Mouse (Mus musculus) limb, embryonic 14.5 days (tissue): ENCODE results near the gene Rmdn3. TPM values are rescaled to one million over a fixed set of nuclear protein-coding genes. Genes with fewer than 3 reads are reported as not detected.

Experiments
- ATAC-seq: fragments of 200-750 bp; cut with Nextera tagmentation; 2 replicates; pipeline ENCODE4 v1.8.0; 2017; ENCODE audit warnings: low read depth, moderate number of reproducible peaks, moderate TSS enrichment; ENCODE audit not compliant: low FRiP score
- DNase-seq: peaks from one replicate; pipeline ENCODE4 v3.0.0-alpha.2; 2015; ENCODE audit warnings: low spot score
- H3K27ac ChIP-seq: fragments of 300-500 bp; sonication (generic); replicated peaks from 2 replicates; pipeline ENCODE4 v1.5.1; 2014; ENCODE audit warnings: low read depth, mild to moderate bottlenecking, low read length, moderate library complexity, mixed read lengths
- H3K27me3 ChIP-seq: fragments of 300-500 bp; sonication (generic); 2 replicates; pipeline ENCODE4 v1.6.1; 2014; ENCODE audit warnings: low read length, mixed read lengths; ENCODE audit not compliant: control insufficient read depth, insufficient read depth
- H3K36me3 ChIP-seq: fragments of 300-500 bp; sonication (generic); 2 replicates; pipeline ENCODE4 v1.6.1; 2014; ENCODE audit warnings: mild to moderate bottlenecking, low read length, moderate library complexity, mixed read lengths; ENCODE audit not compliant: control insufficient read depth, insufficient read depth
- H3K4me1 ChIP-seq: fragments of 300-500 bp; sonication (generic); 2 replicates; pipeline ENCODE4 v1.6.1; 2014; ENCODE audit warnings: antibody characterized with exemption, low read length, mixed read lengths; ENCODE audit not compliant: control insufficient read depth, insufficient read depth
- H3K4me2 ChIP-seq: fragments of 300-500 bp; sonication (generic); replicated peaks from 2 replicates; pipeline ENCODE4 v1.6.1; 2014; ENCODE audit warnings: low read depth, mild to moderate bottlenecking, low read length, moderate library complexity; ENCODE audit not compliant: severe bottlenecking
- H3K4me3 ChIP-seq: fragments of 300-500 bp; sonication (generic); replicated peaks from 2 replicates; pipeline ENCODE4 v1.5.1; 2014; ENCODE audit warnings: low read length
- H3K9ac ChIP-seq: fragments of 300-500 bp; sonication (generic); 2 replicates; pipeline ENCODE4 v1.6.1; 2014; ENCODE audit warnings: mild to moderate bottlenecking, low read depth, low read length, moderate library complexity; ENCODE audit not compliant: severe bottlenecking
- H3K9me3 ChIP-seq: fragments of 300-500 bp; sonication (generic); 2 replicates; pipeline ENCODE4 v1.6.1; 2016; ENCODE audit warnings: low read length; ENCODE audit not compliant: control insufficient read depth
- POLR2A ChIP-seq: fragments of 200-500 bp; IDR thresholded peaks from 2 replicates; pipeline ENCODE4 v1.8.0; 2012; ENCODE audit warnings: inconsistent platforms, mild to moderate bottlenecking, moderate library complexity, borderline replicate concordance; ENCODE audit not compliant: insufficient read depth, insufficient read length; ENCODE audit errors: extremely low read depth
- WGBS: fragments of 180-500 bp; shearing (Covaris S2); extraction: QIAGEN DNeasy Blood & Tissue Kit; methylation state at CpG from one replicate; pipeline ENCODE4 v1.1.7; 2014; 5-methylcytosine and 5-hydroxymethylcytosine counted together
- polyA plus RNA-seq, 2 experiments: library from polyadenylated mRNA; depleted of rRNA in 1 of 2; stranded (reverse) in 1 of 2; unstranded in 1 of 2; fragments of >200 nt; fragmentation: Nextera tagmentation in 1 of 2; extraction: Ambion mirVana in 1 of 2; gene quantifications; 2 replicates each; pipeline versions ENCODE4 v1.2.1 to v1.2.3; 2012 to 2014

The Rmdn3 gene
- polyA plus RNA-seq, 2 experiments = 27.4 to 40.7 TPM

GRCm38 (mm10) chr2:119152255-119152654 lies 4.6 kb downstream of the Rmdn3 start:
- ATAC-seq = no peak
- WGBS = 87% methylated on average over 6 of the region's 6 CpGs

GRCm38 (mm10) chr2:119147775-119148174 lies 9.1 kb downstream of the Rmdn3 start:
- peaks cover 84% of the 10 kb centered on the region for H3K36me3 ChIP-seq
- no peak for ATAC-seq

More at GRCm38 (mm10) chr2:119152255-119152654, 4.6 kb downstream of the Rmdn3 start:
- no peak for TF ChIP-seq POLR2A
- no peak for DNase-seq
- no peak overlapping the region for H3K4me3 ChIP-seq
- no peaks in the 10 kb centered on the region for H3K9me3 ChIP-seq
- no peak overlapping the region for H3K27ac ChIP-seq
- H3K4me1 ChIP-seq = peaks cover 8% of the 10 kb centered on the region; the same call in 1 of the 2 replicates
- no peaks in the 10 kb centered on the region for H3K27me3 ChIP-seq
- no peak overlapping the region for H3K4me2 ChIP-seq
- H3K36me3 ChIP-seq = peaks cover 62% of the 10 kb centered on the region
- H3K9ac ChIP-seq = no peak overlapping the region

GRCm38 (mm10) chr2:119147160-119147678 lies 9.6 kb downstream of the Rmdn3 start:
- Histone ChIP-seq H3K4me3 (no peak overlapping the region), H3K9me3 (no peaks in the 10 kb centered on the region), H3K27me3 (no peaks in the 10 kb centered on the region), H3K4me2 (no peak overlapping the region), H3K9ac (no peak overlapping the region), H3K36me3 (peaks cover 84% of the 10 kb centered on the region), H3K27ac (no peak overlapping the region), H3K4me1 (no peaks in the 10 kb centered on the region)
- ATAC-seq (no peak), DNase-seq (no peak)
- 87% methylated on average over 22 of the region's 22 CpGs for WGBS
- TF ChIP-seq POLR2A = no peak

More at GRCm38 (mm10) chr2:119147775-119148174, 9.1 kb downstream of the Rmdn3 start:
- Histone ChIP-seq H3K4me2 (no peak overlapping the region), H3K4me3 (no peak overlapping the region), H3K27ac (no peak overlapping the region), H3K4me1 (no peaks in the 10 kb centered on the region), H3K27me3 (no peaks in the 10 kb centered on the region), H3K9me3 (no peaks in the 10 kb centered on the region), H3K9ac (no peak overlapping the region)
- 98% methylated on average over 8 of the region's 8 CpGs for WGBS
- DNase-seq = no peak
- no peak for TF ChIP-seq POLR2A

- peaks cover 84% of the 10 kb centered on the region for H3K36me3 ChIP-seq
- no peaks in the 10 kb centered on the region for H3K4me1 ChIP-seq
- ATAC-seq (no peak), DNase-seq (no peak)
- H3K9me3 ChIP-seq = no peaks in the 10 kb centered on the region
- no peak for TF ChIP-seq POLR2A
- no peak overlapping the region for H3K4me3 ChIP-seq
- no peak overlapping the region for H3K4me2 ChIP-seq
- H3K27ac ChIP-seq = no peak overlapping the region
- H3K27me3 ChIP-seq = no peaks in the 10 kb centered on the region
- no peak overlapping the region for H3K9ac ChIP-seq
- WGBS = 83% methylated on average over 6 of the region's 6 CpGs
Observed at GRCm38 (mm10) chr2:119146435-119146834, 10.4 kb downstream of the Rmdn3 start.

- no peaks in the 10 kb centered on the region for H3K27me3 ChIP-seq
- H3K27ac ChIP-seq = no peak overlapping the region
- no peak for ATAC-seq
- peaks cover 83% of the 10 kb centered on the region for H3K36me3 ChIP-seq
- no peaks in the 10 kb centered on the region for H3K4me1 ChIP-seq
- no peaks in the 10 kb centered on the region for H3K9me3 ChIP-seq
- TF ChIP-seq POLR2A = no peak
- H3K9ac ChIP-seq = no peak overlapping the region
- DNase-seq = no peak
- 81% methylated on average over 2 of the region's 2 CpGs for WGBS
- no peak overlapping the region for H3K4me3 ChIP-seq
- H3K4me2 ChIP-seq = no peak overlapping the region
Observed at GRCm38 (mm10) chr2:119145199-119145598, 11.6 kb downstream of the Rmdn3 start.
